Mouse (Mus musculus) MEL (cell line): Measurements from ENCODE around the gene E2f2. TPM values are rescaled to one million over a fixed set of nuclear protein-coding genes. Genes with fewer than 3 reads are reported as not detected.

Experiments used
- DNase-seq: peaks from one replicate; pipeline ENCODE4 v3.0.0; 2011; ENCODE audit warnings: low read depth, low spot score
- H3K27ac ChIP-seq: 2 replicates; pipeline ENCODE4 v1.5.1; 2012; ENCODE audit warnings: low read depth, mild to moderate bottlenecking, control low read depth, low read length, moderate library complexity; ENCODE audit not compliant: control insufficient read depth
- H3K27me3 ChIP-seq, 2 experiments: fragments of 150-350 bp in 1 of 2; sonication (generic) in 1 of 2; 2 replicates each; pipeline ENCODE4 v1.6.1; 2012; ENCODE audit warnings: low read length in 2 of 2, mild to moderate bottlenecking in 2 of 2, improper control_type of control experiment in 1 of 2, moderate library complexity in 1 of 2; ENCODE audit not compliant: insufficient read depth in 2 of 2, control insufficient read depth in 1 of 2
- H3K36me3 ChIP-seq, 2 experiments: 2 replicates each; pipeline ENCODE4 v1.6.1; 2012 to 2014; ENCODE audit warnings: low read length in 2 of 2, improper control_type of control experiment in 1 of 2, inconsistent platforms in 1 of 2, mild to moderate bottlenecking in 1 of 2; ENCODE audit not compliant: insufficient read depth in 2 of 2, control insufficient read depth in 1 of 2
- H3K4me1 ChIP-seq, 2 experiments: fragments of 150-350 bp in 1 of 2; sonication (generic) in 1 of 2; 2 replicates each; pipeline ENCODE4 v1.6.1; 2012; ENCODE audit warnings: low read length in 2 of 2, improper control_type of control experiment in 1 of 2, mild to moderate bottlenecking in 1 of 2; ENCODE audit not compliant: insufficient read depth in 2 of 2, control insufficient read depth in 1 of 2
- H3K4me3 ChIP-seq, 2 experiments: fragments of 150-350 bp in 1 of 2; sonication (generic) in 1 of 2; 2 replicates each; pipeline ENCODE4 v1.5.1; 2012; ENCODE audit warnings: low read depth in 2 of 2, low read length in 2 of 2, mild to moderate bottlenecking in 2 of 2, moderate library complexity in 2 of 2, control low read depth in 1 of 2, improper control_type of control experiment in 1 of 2; ENCODE audit not compliant: control insufficient read depth in 1 of 2, insufficient read depth in 1 of 2
- H3K79me2 ChIP-seq: 2 replicates; pipeline ENCODE4 v1.6.1; 2012; ENCODE audit warnings: mild to moderate bottlenecking, low read length, moderate library complexity; ENCODE audit not compliant: control insufficient read depth, poor library complexity, insufficient read depth
- H3K9ac ChIP-seq: 2 replicates; pipeline ENCODE4 v1.6.1; 2012; ENCODE audit warnings: low read depth, mild to moderate bottlenecking, control low read depth, low read length, moderate library complexity; ENCODE audit not compliant: control insufficient read depth, poor library complexity, severe bottlenecking
- H3K9me3 ChIP-seq: fragments of 150-350 bp; sonication (generic); replicated peaks from 2 replicates; pipeline ENCODE4 v1.6.1; 2012; ENCODE audit warnings: mild to moderate bottlenecking, low read length, improper control_type of control experiment, moderate library complexity; ENCODE audit not compliant: insufficient read depth
- CHD1 ChIP-seq: IDR thresholded peaks from 2 replicates; pipeline ENCODE4 v1.6.1; 2012; ENCODE audit warnings: low read depth, mild to moderate bottlenecking, inconsistent platforms, low read length, improper control_type of control experiment
- CTCF ChIP-seq, 3 experiments: IDR thresholded peaks in 2 of 3; conservative IDR thresholded peaks in 1 of 3; 2 replicates each; pipeline ENCODE4 v1.5.1; 2011 to 2012; ENCODE audit warnings: low read length in 3 of 3, low read depth in 2 of 3, mild to moderate bottlenecking in 2 of 3, improper control_type of control experiment in 1 of 3, inconsistent platforms in 1 of 3, mixed read lengths in 1 of 3, moderate library complexity in 1 of 3; ENCODE audit not compliant: control insufficient read depth in 1 of 3, insufficient read depth in 1 of 3, poor library complexity in 1 of 3, severe bottlenecking in 1 of 3
- ETS1 ChIP-seq: IDR thresholded peaks from 2 replicates; pipeline ENCODE4 v1.6.1; 2012; ENCODE audit warnings: low read depth, mild to moderate bottlenecking, inconsistent platforms, low read length, improper control_type of control experiment, moderate library complexity
- GABPA ChIP-seq: IDR thresholded peaks from 2 replicates; pipeline ENCODE4 v1.6.1; 2012; ENCODE audit warnings: low read depth, mild to moderate bottlenecking, inconsistent platforms, low read length, improper control_type of control experiment, moderate library complexity
- GATA1 ChIP-seq: IDR thresholded peaks from 2 replicates; pipeline ENCODE4 v1.6.1; 2011; ENCODE audit warnings: low read depth, low read length, improper control_type of control experiment
- MEF2A ChIP-seq: IDR thresholded peaks from 2 replicates; pipeline ENCODE4 v1.6.1; 2014; ENCODE audit warnings: low read depth, mild to moderate bottlenecking, inconsistent platforms, low read length, improper control_type of control experiment; ENCODE audit not compliant: poor library complexity, insufficient replicate concordance, severe bottlenecking; ENCODE audit errors: extremely low read depth
- NRF1 ChIP-seq: IDR thresholded peaks from 2 replicates; pipeline ENCODE4 v1.6.1; 2014; ENCODE audit warnings: low read depth, mild to moderate bottlenecking, inconsistent platforms, low read length, improper control_type of control experiment, moderate library complexity; ENCODE audit not compliant: poor library complexity, insufficient read depth, severe bottlenecking
- RAD21 ChIP-seq: IDR thresholded peaks from 2 replicates; pipeline ENCODE4 v1.6.1; 2011; ENCODE audit warnings: mild to moderate bottlenecking, low read depth, low read length, improper control_type of control experiment
- SIN3A ChIP-seq: IDR thresholded peaks from 2 replicates; pipeline ENCODE4 v1.6.1; 2012; ENCODE audit warnings: low read length, improper control_type of control experiment, inconsistent platforms
- SMC3 ChIP-seq: IDR thresholded peaks from 2 replicates; pipeline ENCODE4 v1.6.1; 2011; ENCODE audit warnings: low read depth, low read length, improper control_type of control experiment
- TCF12 ChIP-seq: IDR thresholded peaks from 2 replicates; pipeline ENCODE4 v1.6.1; 2014; ENCODE audit warnings: low read depth, mild to moderate bottlenecking, inconsistent platforms, low read length, improper control_type of control experiment, moderate library complexity
- USF1 ChIP-seq: IDR thresholded peaks from 2 replicates; pipeline ENCODE4 v1.6.1; 2014; ENCODE audit warnings: low read depth, mild to moderate bottlenecking, inconsistent platforms, low read length, improper control_type of control experiment, moderate library complexity
- USF2 ChIP-seq, 2 experiments: IDR thresholded peaks; 2 replicates each; pipeline ENCODE4 v1.6.1; 2011 to 2012; ENCODE audit warnings: improper control_type of control experiment in 2 of 2, low read length in 2 of 2, borderline replicate concordance in 1 of 2, inconsistent platforms in 1 of 2, low read depth in 1 of 2, mild to moderate bottlenecking in 1 of 2; ENCODE audit not compliant: insufficient read depth in 1 of 2
- ZKSCAN1 ChIP-seq: IDR thresholded peaks from 2 replicates; pipeline ENCODE4 v1.6.1; 2012; ENCODE audit warnings: low read depth, mild to moderate bottlenecking, inconsistent platforms, low read length, improper control_type of control experiment, moderate library complexity
- polyA plus RNA-seq, 2 experiments: library from polyadenylated mRNA; stranded (reverse) in 1 of 2; unstranded in 1 of 2; fragments of >175 nt in 1 of 2; fragments of >200 nt in 1 of 2; gene quantifications; 2 replicates each; pipeline versions ENCODE4 v1.2.1 to v1.2.4; 2012; ENCODE audit warnings: low replicate concordance in 2 of 2, low read depth in 1 of 2; ENCODE audit not compliant: insufficient read length in 2 of 2, insufficient read depth in 1 of 2, missing spikeins in 1 of 2
- total RNA-seq: library from RNA; depleted of rRNA; stranded (reverse); fragments of 300-350 nt; gene quantifications from 2 replicates; pipeline ENCODE4 v1.2.3, GENCODE M21; 2012

E2f2 gene
- total and polyA plus RNA-seq, 3 experiments, result 11.2 to 25.4 TPM; not detected in 1

DNA sequence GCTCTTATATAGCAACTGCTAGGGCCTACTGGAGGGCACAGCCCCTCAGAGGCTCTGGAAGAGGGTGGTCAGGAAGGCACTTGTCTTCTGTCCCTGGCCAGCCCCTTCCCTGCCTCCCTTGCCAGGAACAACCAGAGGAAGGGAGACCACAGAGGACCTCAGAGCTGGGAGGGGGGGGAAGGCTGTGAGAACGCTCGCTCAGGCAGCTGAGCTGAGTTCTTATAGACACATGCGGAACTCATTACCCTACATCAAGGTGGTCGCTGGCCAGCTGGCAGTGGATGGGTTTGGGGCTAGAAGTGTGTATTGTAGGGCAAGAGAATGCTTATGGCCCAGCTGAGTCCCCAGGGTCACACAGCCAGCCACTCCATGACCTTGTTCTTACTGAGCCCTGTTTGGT, 21.6 kb upstream of the E2f2 start:
- Histone ChIP-seq H3K4me1 (peaks cover 2 to 5% of the 10 kb centered on the region in 2 experiments; a peak in 2 of 4 replicates), H3K4me3 (no peak overlapping the region)
- TF ChIP-seq ZKSCAN1 (no peak), GABPA (no peak), USF1 (no peak), SIN3A (no peak), ETS1 (no peak), USF2 (IDR thresholded peaks at IDR 0.05; ENCODE audit: borderline replicate concordance in 1 of 2, insufficient read depth in 1 of 2, low read depth in 1 of 2, low read length in 2 of 2) (no peak), MEF2A (no peak), GATA1 (no peak), CHD1 (no peak)
- TF ChIP-seq, all 39 proteins: peak for 0
- Histone ChIP-seq H3K36me3 (peaks cover 0 to 5% of the 10 kb centered on the region in 2 experiments; a peak in 1 of 4 replicates), H3K27me3 (peaks cover 3 to 5% of the 10 kb centered on the region in 2 experiments), H3K9me3 (no peaks in the 10 kb centered on the region), H3K79me2 (no peaks in the 10 kb centered on the region), H3K27ac (no peak overlapping the region), H3K9ac (no peak overlapping the region)
- no peak for DNase-seq

DNA sequence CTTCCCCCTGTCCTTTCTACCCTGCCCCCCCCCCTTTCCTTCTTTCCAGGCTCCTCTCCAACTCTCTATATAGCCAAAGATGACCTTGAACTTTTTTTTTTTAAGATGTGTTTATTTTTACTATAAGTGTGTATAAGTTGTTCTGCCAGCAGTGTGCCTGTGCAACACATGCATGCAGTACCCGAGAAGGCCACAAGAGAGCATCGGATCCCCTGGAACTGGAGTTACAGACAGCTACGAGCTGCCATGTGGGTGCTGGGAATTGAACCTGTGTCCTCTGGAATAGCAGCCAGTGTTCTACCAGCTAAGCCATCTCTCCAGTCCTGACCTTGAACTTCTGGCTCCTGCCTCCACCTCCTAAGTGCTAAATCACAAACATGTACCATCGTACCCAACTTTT, 19.4 kb upstream of the E2f2 start:
- DNase-seq, result peak; percentile 49
- no peak overlapping the region for H3K4me3 ChIP-seq
- no peaks in the 10 kb centered on the region for H3K4me1 ChIP-seq
- TF ChIP-seq SMC3, result peak; percentile 32
- peak; percentile 7 for TF ChIP-seq RAD21
- TF ChIP-seq NRF1, result no peak
- peak; percentile 43 to 52 (median 51) for TF ChIP-seq CTCF (IDR thresholded peaks at IDR 0.05 in 2 of 3, conservative IDR thresholded peaks at IDR 0.05 in 1 of 3; ENCODE audit: control insufficient read depth in 1 of 3, insufficient read depth in 1 of 3, low read depth in 2 of 3, low read length in 3 of 3, poor library complexity in 1 of 3, severe bottlenecking in 1 of 3)
- TF ChIP-seq ZKSCAN1, result no peak
- no peak for TF ChIP-seq TCF12
- TF ChIP-seq, all 39 proteins: peak for 3
- Histone ChIP-seq H3K9me3 (no peaks in the 10 kb centered on the region), H3K9ac (no peak overlapping the region), H3K27me3 (peaks cover 3 to 4% of the 10 kb centered on the region in 2 experiments; a peak in 3 of 4 replicates), H3K36me3 (no peaks in the 10 kb centered on the region), H3K79me2 (no peaks in the 10 kb centered on the region), H3K27ac (no peak overlapping the region)
